Mouse (Mus musculus): Measurements from ENCODE around the gene Cidec. TPM values are rescaled to one million over a fixed set of nuclear protein-coding genes. Genes with fewer than 3 reads are reported as not detected.
A peak's percentile ranks its signal among the peaks of the same experiment; 100 is the strongest.

Gene Cidec
- total and polyA plus RNA-seq, 3 experiments, result not detected

GRCm38 (mm10) chr6:113384351-113384927, 51.1 kb downstream of the Cidec start:
- Histone ChIP-seq H3K9ac (ENCODE audit: control insufficient read depth, low read depth, low read length, poor library complexity, severe bottlenecking) (no peak overlapping the region), H3K79me2 (ENCODE audit: control insufficient read depth, insufficient read depth, low read length, poor library complexity) (peaks cover 16% of the 10 kb centered on the region), H3K27ac (ENCODE audit: control insufficient read depth, low read depth, low read length) (no peak overlapping the region), H3K9me3 (replicated peaks; ENCODE audit: insufficient read depth, low read length) (no peaks in the 10 kb centered on the region), H3K27me3 (ENCODE audit: control insufficient read depth in 1 of 2, insufficient read depth in 2 of 2, low read length in 2 of 2) (no peaks in the 10 kb centered on the region), H3K4me3 (ENCODE audit: control insufficient read depth in 1 of 2, insufficient read depth in 1 of 2, low read depth in 2 of 2, low read length in 2 of 2) (no peak overlapping the region), H3K36me3 (ENCODE audit: control insufficient read depth in 1 of 2, insufficient read depth in 2 of 2, low read length in 2 of 2) (peaks cover 11 to 48% of the 10 kb centered on the region in 2 experiments), H3K4me1 (ENCODE audit: control insufficient read depth in 1 of 2, insufficient read depth in 2 of 2, low read length in 2 of 2) (peaks cover 0 to under 1% of the 10 kb centered on the region in 2 experiments; a peak in 1 of 4 replicates)
- TF ChIP-seq POLR2A (IDR thresholded peaks at IDR 0.05; ENCODE audit: control insufficient read depth in 1 of 2, insufficient read depth in 1 of 2, low read depth in 1 of 2, low read length in 2 of 2, poor library complexity in 1 of 2), result 0 out of 4 replicates have a peak, but pooled peaks of 1 of the 2 experiments have one; percentile 26
- no peak for TF ChIP-seq E2F4 (IDR thresholded peaks at IDR 0.05; ENCODE audit: borderline replicate concordance, low read depth, low read length)
- no peak for DNase-seq (ENCODE audit: low read depth, low spot score)

DNA sequence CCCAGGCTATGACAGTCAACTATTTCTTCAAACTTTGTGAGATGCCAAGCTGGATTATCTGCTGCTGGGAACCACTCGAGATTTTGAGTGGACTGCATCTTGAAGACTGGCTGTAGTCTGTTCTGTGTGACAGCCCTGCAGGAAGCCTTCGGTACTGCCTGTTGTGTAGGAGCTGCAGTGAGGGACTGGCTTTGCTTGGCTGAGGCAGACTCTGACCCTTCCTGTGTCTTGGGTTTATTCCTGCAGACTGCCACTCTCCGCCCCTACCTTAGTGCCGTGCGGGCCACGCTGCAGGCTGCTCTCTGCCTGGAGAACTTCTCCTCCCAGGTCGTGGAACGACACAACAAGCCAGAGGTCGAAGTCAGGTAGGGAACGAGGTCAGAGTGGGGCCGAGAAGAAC, 55.1 kb downstream of the Cidec start:
- H3K4me3 ChIP-seq (ENCODE audit: control insufficient read depth in 1 of 2, insufficient read depth in 1 of 2, low read depth in 2 of 2, low read length in 2 of 2), result no peak overlapping the region
- DNase-seq (ENCODE audit: low read depth, low spot score), result no peak
- H3K9me3 ChIP-seq (replicated peaks; ENCODE audit: insufficient read depth, low read length), result no peaks in the 10 kb centered on the region
- H3K36me3 ChIP-seq (ENCODE audit: control insufficient read depth in 1 of 2, insufficient read depth in 2 of 2, low read length in 2 of 2), result peaks cover 20 to 27% of the 10 kb centered on the region in 2 experiments
- no peak overlapping the region for H3K27ac ChIP-seq (ENCODE audit: control insufficient read depth, low read depth, low read length)
- no peaks in the 10 kb centered on the region for H3K27me3 ChIP-seq (ENCODE audit: control insufficient read depth in 1 of 2, insufficient read depth in 2 of 2, low read length in 2 of 2)
- peaks cover 33% of the 10 kb centered on the region for H3K79me2 ChIP-seq (ENCODE audit: control insufficient read depth, insufficient read depth, low read length, poor library complexity)
- H3K9ac ChIP-seq (ENCODE audit: control insufficient read depth, low read depth, low read length, poor library complexity, severe bottlenecking), result no peak overlapping the region
- TF ChIP-seq MYB (IDR thresholded peaks at IDR 0.05; ENCODE audit: low read depth, low read length), result no peak
- TF ChIP-seq POLR2A (IDR thresholded peaks at IDR 0.05; ENCODE audit: control insufficient read depth in 1 of 2, insufficient read depth in 1 of 2, low read depth in 1 of 2, low read length in 2 of 2, poor library complexity in 1 of 2), result peak in 1 of 2 experiments; percentile 24; a peak in 1 of 4 replicates
- H3K4me1 ChIP-seq (ENCODE audit: control insufficient read depth in 1 of 2, insufficient read depth in 2 of 2, low read length in 2 of 2), result peaks cover 0 to 12% of the 10 kb centered on the region in 2 experiments; a peak in 2 of 4 replicates

DNA sequence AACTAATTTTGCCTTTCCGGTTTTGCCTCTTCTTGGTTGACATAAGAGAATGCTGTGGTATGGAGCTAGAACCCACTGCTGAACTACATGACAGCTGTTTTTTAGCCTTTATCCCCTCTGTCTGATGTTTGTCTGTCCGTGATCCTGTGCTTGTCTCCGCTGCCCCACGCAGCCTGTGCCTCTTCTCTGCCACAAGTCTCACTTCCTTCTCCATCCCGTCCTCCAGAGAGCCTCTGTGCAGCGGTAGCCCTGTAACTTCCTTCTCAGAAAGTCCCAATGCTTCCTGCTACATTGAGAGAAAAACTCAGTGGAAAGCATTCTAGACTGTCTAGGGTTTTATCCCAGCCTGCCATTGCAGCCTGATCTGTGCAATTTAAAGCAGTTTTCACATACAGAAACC, 56.3 kb downstream of the Cidec start:
- H3K27ac ChIP-seq (ENCODE audit: control insufficient read depth, low read depth, low read length), result peak overlapping the region; percentile 44
- peak overlapping the region; percentile 83 to 95 for H3K4me3 ChIP-seq (ENCODE audit: control insufficient read depth in 1 of 2, insufficient read depth in 1 of 2, low read depth in 2 of 2, low read length in 2 of 2)
- H3K9ac ChIP-seq (ENCODE audit: control insufficient read depth, low read depth, low read length, poor library complexity, severe bottlenecking), result peak overlapping the region; percentile 92
- H3K36me3 ChIP-seq (ENCODE audit: control insufficient read depth in 1 of 2, insufficient read depth in 2 of 2, low read length in 2 of 2), result peaks cover 20 to 24% of the 10 kb centered on the region in 2 experiments
- peaks cover 0 to 12% of the 10 kb centered on the region in 2 experiments; a peak in 2 of 4 replicates for H3K4me1 ChIP-seq (ENCODE audit: control insufficient read depth in 1 of 2, insufficient read depth in 2 of 2, low read length in 2 of 2)
- TF ChIP-seq MYB (IDR thresholded peaks at IDR 0.05; ENCODE audit: low read depth, low read length) (no peak), ELF1 (IDR thresholded peaks at IDR 0.05; ENCODE audit: low read depth, low read length) (0 out of 2 replicates have a peak, but pooled peaks have one; percentile 12), TBP (IDR thresholded peaks at IDR 0.05; ENCODE audit: low read depth, low read length) (0 out of 2 replicates have a peak, but pooled peaks have one; percentile 4)
- DNase-seq (ENCODE audit: low read depth, low spot score), result peak; percentile 65
- peaks cover 33% of the 10 kb centered on the region for H3K79me2 ChIP-seq (ENCODE audit: control insufficient read depth, insufficient read depth, low read length, poor library complexity)
- H3K9me3 ChIP-seq (replicated peaks; ENCODE audit: insufficient read depth, low read length), result no peaks in the 10 kb centered on the region
- no peaks in the 10 kb centered on the region for H3K27me3 ChIP-seq (ENCODE audit: control insufficient read depth in 1 of 2, insufficient read depth in 2 of 2, low read length in 2 of 2)

All from MEL (cell line).